Mouse (Mus musculus): ENCODE measurements around the gene Flnb. TPM values are rescaled to one million over a fixed set of nuclear protein-coding genes. Genes with fewer than 3 reads are reported as not detected.

The Flnb gene
- polyA plus RNA-seq, 1 experiment from 2014 or later: 14.7 TPM

- ATAC-seq (replicated peaks; ENCODE audit: insufficient number of reproducible peaks, low FRiP score, low TSS enrichment, low read depth) (no peak), DNase-seq (ENCODE audit: low spot score) (no peak)
- Histone ChIP-seq H3K9me3 (replicated peaks; ENCODE audit: control insufficient read depth, low read length) (no peaks in the 10 kb centered on the region), H3K4me3 (ENCODE audit: low read depth, low read length) (no peak overlapping the region), H3K36me3 (replicated peaks; ENCODE audit: control insufficient read depth, insufficient read depth, low read depth, low read length) (no peaks in the 10 kb centered on the region), H3K4me2 (ENCODE audit: low read depth, low read length) (no peak overlapping the region), H3K9ac (replicated peaks; ENCODE audit: low read length) (no peak overlapping the region), H3K4me1 (ENCODE audit: control insufficient read depth, insufficient read depth, low read length) (no peaks in the 10 kb centered on the region), H3K27me3 (ENCODE audit: control insufficient read depth, insufficient read depth, low read length) (no peaks in the 10 kb centered on the region), H3K27ac (replicated peaks; ENCODE audit: low read depth, low read length) (no peak overlapping the region)
- 55% methylated on average over 1 of the region's 1 CpGs for WGBS
Measured at GRCm38 (mm10) chr14:7831770-7832439, 14.1 kb downstream of the Flnb start.

GRCm38 (mm10) chr14:7832440-7832783 is 14.7 kb downstream of the Flnb start:
- H3K9ac ChIP-seq (replicated peaks; ENCODE audit: low read length): no peak overlapping the region

GRCm38 (mm10) chr14:7833458-7833857 is 15.7 kb downstream of the Flnb start:
- H3K27me3 ChIP-seq (ENCODE audit: control insufficient read depth, insufficient read depth, low read length): no peaks in the 10 kb centered on the region
- no peak for ATAC-seq (replicated peaks; ENCODE audit: insufficient number of reproducible peaks, low FRiP score, low TSS enrichment, low read depth)
- H3K9me3 ChIP-seq (replicated peaks; ENCODE audit: control insufficient read depth, low read length): no peaks in the 10 kb centered on the region
- no peaks in the 10 kb centered on the region for H3K36me3 ChIP-seq (replicated peaks; ENCODE audit: control insufficient read depth, insufficient read depth, low read depth, low read length)
- DNase-seq (ENCODE audit: low spot score): no peak
- H3K4me1 ChIP-seq (ENCODE audit: control insufficient read depth, insufficient read depth, low read length): no peaks in the 10 kb centered on the region
- no peak overlapping the region for H3K4me3 ChIP-seq (ENCODE audit: low read depth, low read length)
- WGBS: 80% methylated on average over 4 of the region's 4 CpGs
- no peak overlapping the region for H3K9ac ChIP-seq (replicated peaks; ENCODE audit: low read length)
- H3K4me2 ChIP-seq (ENCODE audit: low read depth, low read length): no peak overlapping the region
- no peak overlapping the region for H3K27ac ChIP-seq (replicated peaks; ENCODE audit: low read depth, low read length)

More at GRCm38 (mm10) chr14:7832440-7832783, 14.7 kb downstream of the Flnb start:
- Histone ChIP-seq H3K9me3 (replicated peaks; ENCODE audit: control insufficient read depth, low read length) (no peaks in the 10 kb centered on the region), H3K36me3 (replicated peaks; ENCODE audit: control insufficient read depth, insufficient read depth, low read depth, low read length) (no peaks in the 10 kb centered on the region), H3K27me3 (ENCODE audit: control insufficient read depth, insufficient read depth, low read length) (no peaks in the 10 kb centered on the region), H3K4me3 (ENCODE audit: low read depth, low read length) (no peak overlapping the region), H3K4me2 (ENCODE audit: low read depth, low read length) (no peak overlapping the region), H3K4me1 (ENCODE audit: control insufficient read depth, insufficient read depth, low read length) (no peaks in the 10 kb centered on the region), H3K27ac (replicated peaks; ENCODE audit: low read depth, low read length) (no peak overlapping the region)
- WGBS: 94% methylated on average over 5 of the region's 5 CpGs
- DNase-seq (ENCODE audit: low spot score): no peak
- ATAC-seq (replicated peaks; ENCODE audit: insufficient number of reproducible peaks, low FRiP score, low TSS enrichment, low read depth): no peak

- Histone ChIP-seq H3K27me3 (ENCODE audit: control insufficient read depth, insufficient read depth, low read length) (no peaks in the 10 kb centered on the region), H3K4me3 (ENCODE audit: low read depth, low read length) (no peak overlapping the region), H3K27ac (replicated peaks; ENCODE audit: low read depth, low read length) (no peak overlapping the region), H3K4me1 (ENCODE audit: control insufficient read depth, insufficient read depth, low read length) (peaks cover 2% of the 10 kb centered on the region; the same call in 1 of the 2 replicates), H3K36me3 (replicated peaks; ENCODE audit: control insufficient read depth, insufficient read depth, low read depth, low read length) (no peaks in the 10 kb centered on the region), H3K9me3 (replicated peaks; ENCODE audit: control insufficient read depth, low read length) (no peaks in the 10 kb centered on the region), H3K9ac (replicated peaks; ENCODE audit: low read length) (no peak overlapping the region), H3K4me2 (ENCODE audit: low read depth, low read length) (no peak overlapping the region)
- WGBS: 81% methylated on average over 5 of the region's 5 CpGs
- ATAC-seq (replicated peaks; ENCODE audit: insufficient number of reproducible peaks, low FRiP score, low TSS enrichment, low read depth): no peak
- no peak for DNase-seq (ENCODE audit: low spot score)
Measured at GRCm38 (mm10) chr14:7838564-7839089, 20.9 kb downstream of the Flnb start.

GRCm38 (mm10) chr14:7839950-7840514 is 22.3 kb downstream of the Flnb start:
- Histone ChIP-seq H3K27ac (replicated peaks; ENCODE audit: low read depth, low read length) (no peak overlapping the region), H3K4me1 (ENCODE audit: control insufficient read depth, insufficient read depth, low read length) (peaks cover 2% of the 10 kb centered on the region; the same call in 1 of the 2 replicates), H3K4me2 (ENCODE audit: low read depth, low read length) (no peak overlapping the region), H3K4me3 (ENCODE audit: low read depth, low read length) (no peak overlapping the region), H3K9ac (replicated peaks; ENCODE audit: low read length) (no peak overlapping the region), H3K27me3 (ENCODE audit: control insufficient read depth, insufficient read depth, low read length) (no peaks in the 10 kb centered on the region), H3K36me3 (replicated peaks; ENCODE audit: control insufficient read depth, insufficient read depth, low read depth, low read length) (no peaks in the 10 kb centered on the region), H3K9me3 (replicated peaks; ENCODE audit: control insufficient read depth, low read length) (no peaks in the 10 kb centered on the region)
- 37% methylated on average over 8 of the region's 8 CpGs for WGBS
- ATAC-seq (replicated peaks; ENCODE audit: insufficient number of reproducible peaks, low FRiP score, low TSS enrichment, low read depth) (no peak), DNase-seq (ENCODE audit: low spot score) (peak; percentile 30)

- H3K9ac ChIP-seq (replicated peaks; ENCODE audit: low read length): no peak overlapping the region
- H3K4me3 ChIP-seq (ENCODE audit: low read depth, low read length): no peak overlapping the region
- peaks cover 7% of the 10 kb centered on the region for H3K4me1 ChIP-seq (ENCODE audit: control insufficient read depth, insufficient read depth, low read length)
- H3K9me3 ChIP-seq (replicated peaks; ENCODE audit: control insufficient read depth, low read length): no peaks in the 10 kb centered on the region
- no peaks in the 10 kb centered on the region for H3K36me3 ChIP-seq (replicated peaks; ENCODE audit: control insufficient read depth, insufficient read depth, low read depth, low read length)
- H3K27ac ChIP-seq (replicated peaks; ENCODE audit: low read depth, low read length): no peak overlapping the region
- H3K4me2 ChIP-seq (ENCODE audit: low read depth, low read length): no peak overlapping the region; the same call in 1 of the 2 replicates
- WGBS: 68% methylated on average over 15 of the region's 15 CpGs
- no peaks in the 10 kb centered on the region for H3K27me3 ChIP-seq (ENCODE audit: control insufficient read depth, insufficient read depth, low read length)
- DNase-seq (ENCODE audit: low spot score) (no peak), ATAC-seq (replicated peaks; ENCODE audit: insufficient number of reproducible peaks, low FRiP score, low TSS enrichment, low read depth) (no peak)
Measured at GRCm38 (mm10) chr14:7842631-7843332, 25.0 kb downstream of the Flnb start.

- Histone ChIP-seq H3K9me3 (replicated peaks; ENCODE audit: control insufficient read depth, low read length) (no peaks in the 10 kb centered on the region), H3K4me3 (ENCODE audit: low read depth, low read length) (no peak overlapping the region), H3K27ac (replicated peaks; ENCODE audit: low read depth, low read length) (no peak overlapping the region), H3K4me2 (ENCODE audit: low read depth, low read length) (no peak overlapping the region), H3K27me3 (ENCODE audit: control insufficient read depth, insufficient read depth, low read length) (no peaks in the 10 kb centered on the region), H3K36me3 (replicated peaks; ENCODE audit: control insufficient read depth, insufficient read depth, low read depth, low read length) (no peaks in the 10 kb centered on the region), H3K9ac (replicated peaks; ENCODE audit: low read length) (no peak overlapping the region), H3K4me1 (ENCODE audit: control insufficient read depth, insufficient read depth, low read length) (peaks cover 5% of the 10 kb centered on the region; the same call in 1 of the 2 replicates)
- no peak for DNase-seq (ENCODE audit: low spot score)
- ATAC-seq (replicated peaks; ENCODE audit: insufficient number of reproducible peaks, low FRiP score, low TSS enrichment, low read depth): no peak
- 73% methylated on average over 4 of the region's 4 CpGs for WGBS
Measured at GRCm38 (mm10) chr14:7846696-7847095, 28.9 kb downstream of the Flnb start.

Data from embryonic facial prominence, embryonic 11.5 days (tissue).